Mouse (Mus musculus): ENCODE data around the gene Sebox. TPM values are rescaled to one million over a fixed set of nuclear protein-coding genes. Genes with fewer than 3 reads are reported as not detected.

Gene Sebox
- polyA plus RNA-seq (2014; fragmentation: Nextera tagmentation; extraction: Ambion mirVana) = not detected in 2 replicates

- Histone ChIP-seq H3K4me3 (ENCODE audit: low read depth, low read length) (no peak within 1 kb of the TSS), H3K9ac (replicated peaks; ENCODE audit: low read depth, low read length) (no peak within 1 kb of the TSS), H3K36me3 (ENCODE audit: control insufficient read depth, insufficient read depth, low read length) (peaks cover 5% of the 10 kb centered on the region; the same call in 1 of the 2 replicates), H3K27me3 (ENCODE audit: control insufficient read depth, insufficient read depth, low read length) (no peaks in the 10 kb centered on the region), H3K9me3 (ENCODE audit: control insufficient read depth, low read length) (no peaks in the 10 kb centered on the region), H3K27ac (ENCODE audit: low read depth, low read length) (no peak within 1 kb of the TSS), H3K4me1 (ENCODE audit: control insufficient read depth, insufficient read depth, low read length) (peaks cover 4% of the 10 kb centered on the region; the same call in 1 of the 2 replicates), H3K4me2 (ENCODE audit: low read depth, low read length) (no peak within 1 kb of the TSS)
- WGBS = 69% methylated on average over 7 of the region's 7 CpGs
- no peak for ATAC-seq (ENCODE audit: low read depth)
Measured at GRCm38 (mm10) chr11:78502909-78503650, at the start of gene Sebox. Gene Sebox, plus strand, starts transcription at chr11:78503447.

DNA sequence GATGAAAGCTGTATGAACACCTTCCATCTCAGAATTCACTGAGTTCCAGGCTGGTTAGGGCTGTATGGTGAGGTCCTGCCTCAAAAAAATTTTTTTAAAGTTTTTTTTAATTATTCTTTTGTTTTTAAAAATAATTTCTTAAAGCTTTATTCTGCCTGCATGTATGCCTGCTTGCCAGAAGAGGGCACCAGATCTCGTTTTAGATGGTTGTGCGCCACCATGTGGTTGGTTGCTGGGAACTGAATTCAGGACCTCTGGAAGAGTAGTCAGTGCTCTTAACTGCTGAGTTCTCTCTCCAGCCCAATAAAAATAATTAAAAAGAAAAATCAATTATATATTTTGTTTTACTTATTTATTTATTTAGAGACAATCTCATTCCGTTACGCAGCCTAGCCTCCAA lies 49.6 kb upstream of the Sebox start:
- Histone ChIP-seq H3K4me1 (ENCODE audit: control insufficient read depth, insufficient read depth, low read length) (no peaks in the 10 kb centered on the region), H3K27me3 (ENCODE audit: control insufficient read depth, insufficient read depth, low read length) (no peaks in the 10 kb centered on the region), H3K9ac (replicated peaks; ENCODE audit: low read depth, low read length) (no peak overlapping the region), H3K36me3 (ENCODE audit: control insufficient read depth, insufficient read depth, low read length) (no peaks in the 10 kb centered on the region), H3K4me3 (ENCODE audit: low read depth, low read length) (no peak overlapping the region), H3K4me2 (ENCODE audit: low read depth, low read length) (no peak overlapping the region), H3K27ac (ENCODE audit: low read depth, low read length) (no peak overlapping the region), H3K9me3 (ENCODE audit: control insufficient read depth, low read length) (no peaks in the 10 kb centered on the region)
- ATAC-seq (ENCODE audit: low read depth) = no peak
- 10% methylated on average over 4 of the region's 4 CpGs for WGBS

GRCm38 (mm10) chr11:78454276-78454675 lies 49.0 kb upstream of the Sebox start:
- 68% methylated on average over 7 of the region's 7 CpGs for WGBS
- no peaks in the 10 kb centered on the region for H3K9me3 ChIP-seq (ENCODE audit: control insufficient read depth, low read length)
- H3K4me3 ChIP-seq (ENCODE audit: low read depth, low read length) = no peak overlapping the region
- no peaks in the 10 kb centered on the region for H3K36me3 ChIP-seq (ENCODE audit: control insufficient read depth, insufficient read depth, low read length)
- H3K9ac ChIP-seq (replicated peaks; ENCODE audit: low read depth, low read length) = no peak overlapping the region
- H3K27ac ChIP-seq (ENCODE audit: low read depth, low read length) = no peak overlapping the region
- no peak overlapping the region for H3K4me2 ChIP-seq (ENCODE audit: low read depth, low read length)
- no peaks in the 10 kb centered on the region for H3K4me1 ChIP-seq (ENCODE audit: control insufficient read depth, insufficient read depth, low read length)
- no peaks in the 10 kb centered on the region for H3K27me3 ChIP-seq (ENCODE audit: control insufficient read depth, insufficient read depth, low read length)
- ATAC-seq (ENCODE audit: low read depth) = no peak

DNA sequence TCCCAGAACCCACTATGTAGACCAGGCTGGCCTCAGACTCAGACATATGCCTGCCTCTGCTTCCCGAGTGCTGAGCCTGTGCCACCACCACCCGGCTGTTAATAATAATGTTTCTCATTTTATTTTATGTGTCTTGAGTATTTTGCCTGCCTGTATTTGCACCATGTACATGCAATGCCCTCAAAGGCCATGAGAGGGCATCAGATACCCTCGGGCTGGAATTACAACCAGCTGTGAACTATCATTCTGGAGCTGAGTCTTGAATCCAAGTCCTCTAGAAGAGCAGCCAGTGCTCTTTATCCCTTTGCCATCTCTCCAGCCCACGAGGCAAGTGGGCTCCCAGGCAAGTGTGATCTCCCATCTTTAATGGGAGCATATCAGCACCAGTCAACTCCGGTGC lies 47.9 kb upstream of the Sebox start:
- WGBS = 53% methylated on average over 5 of the region's 5 CpGs
- Histone ChIP-seq H3K9me3 (ENCODE audit: control insufficient read depth, low read length) (no peaks in the 10 kb centered on the region), H3K36me3 (ENCODE audit: control insufficient read depth, insufficient read depth, low read length) (no peaks in the 10 kb centered on the region), H3K4me3 (ENCODE audit: low read depth, low read length) (no peak overlapping the region), H3K9ac (replicated peaks; ENCODE audit: low read depth, low read length) (no peak overlapping the region), H3K27ac (ENCODE audit: low read depth, low read length) (no peak overlapping the region), H3K4me2 (ENCODE audit: low read depth, low read length) (no peak overlapping the region), H3K27me3 (ENCODE audit: control insufficient read depth, insufficient read depth, low read length) (no peaks in the 10 kb centered on the region), H3K4me1 (ENCODE audit: control insufficient read depth, insufficient read depth, low read length) (no peaks in the 10 kb centered on the region)
- ATAC-seq (ENCODE audit: low read depth) = no peak

- WGBS = 83% methylated on average over 17 of the region's 17 CpGs
- no peak overlapping the region for H3K9ac ChIP-seq (replicated peaks; ENCODE audit: low read depth, low read length)
- no peaks in the 10 kb centered on the region for H3K4me1 ChIP-seq (ENCODE audit: control insufficient read depth, insufficient read depth, low read length)
- no peak overlapping the region for H3K4me2 ChIP-seq (ENCODE audit: low read depth, low read length)
- ATAC-seq (ENCODE audit: low read depth) = no peak
- no peak overlapping the region for H3K4me3 ChIP-seq (ENCODE audit: low read depth, low read length)
- H3K27me3 ChIP-seq (ENCODE audit: control insufficient read depth, insufficient read depth, low read length) = no peaks in the 10 kb centered on the region
- H3K27ac ChIP-seq (ENCODE audit: low read depth, low read length) = no peak overlapping the region
- H3K9me3 ChIP-seq (ENCODE audit: control insufficient read depth, low read length) = no peaks in the 10 kb centered on the region
- H3K36me3 ChIP-seq (ENCODE audit: control insufficient read depth, insufficient read depth, low read length) = no peaks in the 10 kb centered on the region
Measured at GRCm38 (mm10) chr11:78458740-78459139, 44.5 kb upstream of the Sebox start.

DNA sequence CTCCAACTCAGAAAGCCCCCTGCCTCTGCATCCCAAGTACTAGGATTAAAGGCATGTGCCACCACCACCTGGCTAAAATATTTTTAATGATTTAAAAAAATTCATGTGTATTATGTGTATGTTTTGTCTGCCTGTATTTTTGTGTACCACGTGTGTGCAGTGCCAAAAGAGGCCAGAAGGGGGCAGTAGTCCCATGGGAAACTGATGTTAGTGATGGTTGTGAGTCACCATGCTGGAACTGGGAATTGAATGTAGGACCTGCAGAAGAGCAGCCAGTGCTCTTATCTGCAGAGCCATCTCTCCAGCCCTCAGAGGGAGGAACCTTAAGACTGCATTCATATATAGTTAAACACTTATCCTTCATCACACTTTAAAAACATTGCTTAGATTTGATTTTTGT lies 41.4 kb upstream of the Sebox start:
- Histone ChIP-seq H3K27me3 (ENCODE audit: control insufficient read depth, insufficient read depth, low read length) (no peaks in the 10 kb centered on the region), H3K9me3 (ENCODE audit: control insufficient read depth, low read length) (no peaks in the 10 kb centered on the region), H3K4me2 (ENCODE audit: low read depth, low read length) (no peak overlapping the region), H3K27ac (ENCODE audit: low read depth, low read length) (no peak overlapping the region), H3K9ac (replicated peaks; ENCODE audit: low read depth, low read length) (no peak overlapping the region), H3K4me1 (ENCODE audit: control insufficient read depth, insufficient read depth, low read length) (peaks cover 9% of the 10 kb centered on the region), H3K4me3 (ENCODE audit: low read depth, low read length) (no peak overlapping the region), H3K36me3 (ENCODE audit: control insufficient read depth, insufficient read depth, low read length) (no peaks in the 10 kb centered on the region)
- 70% methylated on average over 1 of the region's 1 CpGs for WGBS
- no peak for ATAC-seq (ENCODE audit: low read depth)

DNA sequence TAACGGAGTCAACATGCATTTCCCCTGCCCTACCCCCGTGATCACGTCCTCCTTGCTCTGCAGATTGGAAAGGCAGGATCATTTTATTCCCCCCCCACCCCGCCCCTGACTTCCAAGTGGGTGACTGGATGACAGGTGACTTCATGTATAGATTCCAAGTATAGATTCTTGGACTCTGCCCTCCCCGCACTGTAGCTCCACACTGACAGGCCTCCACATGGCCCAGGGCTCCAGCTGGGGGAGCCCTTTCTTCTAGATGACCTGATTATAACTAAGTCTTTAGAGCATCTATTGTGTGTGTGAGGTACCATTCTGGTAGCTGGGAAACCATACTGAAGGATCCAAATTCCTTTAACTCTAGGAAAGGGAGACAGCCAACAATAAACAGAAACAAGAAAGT lies 40.6 kb upstream of the Sebox start:
- Histone ChIP-seq H3K27me3 (ENCODE audit: control insufficient read depth, insufficient read depth, low read length) (no peaks in the 10 kb centered on the region), H3K4me3 (ENCODE audit: low read depth, low read length) (no peak overlapping the region), H3K4me2 (ENCODE audit: low read depth, low read length) (no peak overlapping the region), H3K9ac (replicated peaks; ENCODE audit: low read depth, low read length) (no peak overlapping the region), H3K4me1 (ENCODE audit: control insufficient read depth, insufficient read depth, low read length) (peaks cover 9% of the 10 kb centered on the region), H3K9me3 (ENCODE audit: control insufficient read depth, low read length) (no peaks in the 10 kb centered on the region), H3K27ac (ENCODE audit: low read depth, low read length) (no peak overlapping the region), H3K36me3 (ENCODE audit: control insufficient read depth, insufficient read depth, low read length) (no peaks in the 10 kb centered on the region)
- WGBS = 80% methylated on average over 5 of the region's 5 CpGs
- no peak for ATAC-seq (ENCODE audit: low read depth)

DNA sequence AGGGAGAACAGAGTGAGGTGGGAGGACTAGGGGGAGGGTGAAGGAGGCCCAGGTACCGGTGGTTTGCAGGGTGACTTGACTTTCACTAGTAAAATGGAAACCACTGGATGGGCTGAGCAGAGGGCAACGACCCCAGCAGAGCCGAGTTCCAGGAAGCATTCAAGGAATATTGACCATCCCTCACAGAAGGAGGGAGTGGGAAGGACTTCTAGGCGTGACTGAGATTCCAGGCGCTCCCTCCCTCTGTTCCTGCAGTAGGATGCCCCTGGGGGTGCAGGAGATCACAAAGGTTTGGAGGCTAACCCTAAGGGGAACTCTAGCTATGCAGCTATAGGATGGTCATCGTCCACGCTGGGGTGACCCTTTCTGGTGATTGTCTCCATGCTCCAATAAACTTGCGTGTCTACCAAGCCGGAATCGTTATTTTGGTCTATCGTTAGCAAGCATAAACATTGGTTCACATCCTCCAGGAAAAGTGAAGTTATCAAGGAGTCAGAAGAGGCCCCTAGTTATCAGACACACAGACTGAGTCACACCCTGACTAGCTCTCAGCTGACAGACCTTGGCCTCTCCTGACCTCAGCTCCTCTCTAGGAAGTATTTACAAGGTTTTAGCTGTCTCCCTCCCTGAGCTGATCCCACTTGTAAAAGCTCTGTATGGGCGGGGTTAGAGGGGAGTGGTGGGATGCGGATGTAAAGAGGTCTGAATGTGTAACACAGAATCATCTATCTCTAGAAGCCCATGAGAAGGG lies 39.8 kb upstream of the Sebox start:
- peaks cover 9% of the 10 kb centered on the region for H3K4me1 ChIP-seq (ENCODE audit: control insufficient read depth, insufficient read depth, low read length)
- no peak overlapping the region for H3K9ac ChIP-seq (replicated peaks; ENCODE audit: low read depth, low read length)
- no peak for ATAC-seq (ENCODE audit: low read depth)
- no peak overlapping the region for H3K4me3 ChIP-seq (ENCODE audit: low read depth, low read length)
- H3K4me2 ChIP-seq (ENCODE audit: low read depth, low read length) = no peak overlapping the region
- no peaks in the 10 kb centered on the region for H3K27me3 ChIP-seq (ENCODE audit: control insufficient read depth, insufficient read depth, low read length)
- 67% methylated on average over 13 of the region's 13 CpGs for whole genome bisulfite sequencing
- no peak overlapping the region for H3K27ac ChIP-seq (ENCODE audit: low read depth, low read length)
- no peaks in the 10 kb centered on the region for H3K36me3 ChIP-seq (ENCODE audit: control insufficient read depth, insufficient read depth, low read length)
- no peaks in the 10 kb centered on the region for H3K9me3 ChIP-seq (ENCODE audit: control insufficient read depth, low read length)

DNA sequence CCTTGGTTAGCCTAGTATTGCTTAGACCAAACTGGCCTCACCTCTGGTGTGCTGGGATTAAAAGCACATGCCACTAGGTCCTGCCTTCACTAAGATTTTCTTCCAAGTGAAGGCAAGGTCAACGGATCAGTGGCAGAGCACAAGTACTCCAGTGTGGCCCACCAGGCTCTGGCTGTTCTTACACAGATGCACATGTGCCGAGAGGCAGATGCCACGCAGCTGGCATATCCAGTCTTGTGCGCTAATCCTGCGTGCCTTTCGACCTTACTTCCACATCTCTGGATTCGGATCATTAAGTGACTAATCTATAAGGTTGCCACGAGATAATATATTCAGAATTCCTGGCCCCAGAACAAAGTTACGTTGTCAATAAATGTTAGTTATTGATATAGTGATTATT lies 38.1 kb upstream of the Sebox start:
- no peaks in the 10 kb centered on the region for H3K27me3 ChIP-seq (ENCODE audit: control insufficient read depth, insufficient read depth, low read length)
- peak overlapping the region; percentile 88 for H3K4me2 ChIP-seq (ENCODE audit: low read depth, low read length)
- peaks cover 9% of the 10 kb centered on the region for H3K4me1 ChIP-seq (ENCODE audit: control insufficient read depth, insufficient read depth, low read length)
- WGBS = 34% methylated on average over 9 of the region's 9 CpGs
- H3K36me3 ChIP-seq (ENCODE audit: control insufficient read depth, insufficient read depth, low read length) = no peaks in the 10 kb centered on the region
- H3K4me3 ChIP-seq (ENCODE audit: low read depth, low read length) = peak overlapping the region; percentile 61
- ATAC-seq (ENCODE audit: low read depth) = peak; percentile 47; the same call in 1 of the 2 replicates
- H3K9me3 ChIP-seq (ENCODE audit: control insufficient read depth, low read length) = no peaks in the 10 kb centered on the region
- H3K9ac ChIP-seq (replicated peaks; ENCODE audit: low read depth, low read length) = no peak overlapping the region
- no peak overlapping the region for H3K27ac ChIP-seq (ENCODE audit: low read depth, low read length)

All from neural tube, embryonic 14.5 days (tissue).